Mouse (Mus musculus) lung, postnatal 10 days (tissue): ENCODE results near the gene Sept1.
"Not testable (repeated sequence)": the region's sequence is repeated elsewhere in the genome, so short reads cannot be mapped to it uniquely, and the experiment has no call there.

Experiments
- DNase-seq: peaks from one replicate; pipeline ENCODE4 v3.0.0; 2021

Sept1 gene

DNA sequence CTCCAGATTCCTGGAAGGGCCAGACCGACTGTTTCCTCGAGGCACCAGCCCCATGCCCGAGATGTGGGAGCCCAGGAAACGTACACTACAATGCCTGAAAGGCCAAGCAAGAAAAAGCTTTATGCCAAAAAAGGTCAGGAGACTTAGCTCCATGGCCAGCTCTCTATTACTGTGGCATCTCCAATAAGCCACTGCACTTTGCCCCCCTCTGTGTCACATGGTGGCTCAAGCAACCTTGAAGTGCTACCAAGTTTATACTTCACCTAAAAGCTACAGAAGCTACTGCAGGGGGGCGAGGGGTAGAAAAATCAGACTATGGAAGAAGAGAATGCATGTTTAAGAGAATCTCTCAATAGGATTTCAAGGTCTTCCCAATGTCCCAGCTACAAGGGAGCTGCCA, 39.9 kb downstream of the Sept1 start:
- no peak for DNase-seq

DNA sequence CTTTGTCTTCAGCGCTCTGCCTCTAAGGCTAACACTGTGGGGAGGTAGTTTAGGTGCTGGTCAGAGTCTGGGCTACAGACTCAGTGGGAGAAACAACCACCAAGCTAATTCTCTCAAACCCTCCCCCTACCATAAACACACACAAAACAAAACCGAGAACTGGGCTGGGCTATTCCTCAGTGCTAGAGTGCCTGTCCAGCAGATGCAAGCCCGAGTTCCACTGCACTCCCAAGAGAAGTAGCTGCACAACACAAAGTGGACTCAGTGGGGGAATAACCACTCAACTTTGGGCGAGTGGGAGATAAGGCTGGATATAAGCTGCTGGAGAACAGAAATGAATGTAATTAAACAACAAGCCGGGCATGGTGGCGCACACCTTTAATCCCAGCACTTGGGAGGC, 42.3 kb downstream of the Sept1 start:
- DNase-seq: no peak

DNA sequence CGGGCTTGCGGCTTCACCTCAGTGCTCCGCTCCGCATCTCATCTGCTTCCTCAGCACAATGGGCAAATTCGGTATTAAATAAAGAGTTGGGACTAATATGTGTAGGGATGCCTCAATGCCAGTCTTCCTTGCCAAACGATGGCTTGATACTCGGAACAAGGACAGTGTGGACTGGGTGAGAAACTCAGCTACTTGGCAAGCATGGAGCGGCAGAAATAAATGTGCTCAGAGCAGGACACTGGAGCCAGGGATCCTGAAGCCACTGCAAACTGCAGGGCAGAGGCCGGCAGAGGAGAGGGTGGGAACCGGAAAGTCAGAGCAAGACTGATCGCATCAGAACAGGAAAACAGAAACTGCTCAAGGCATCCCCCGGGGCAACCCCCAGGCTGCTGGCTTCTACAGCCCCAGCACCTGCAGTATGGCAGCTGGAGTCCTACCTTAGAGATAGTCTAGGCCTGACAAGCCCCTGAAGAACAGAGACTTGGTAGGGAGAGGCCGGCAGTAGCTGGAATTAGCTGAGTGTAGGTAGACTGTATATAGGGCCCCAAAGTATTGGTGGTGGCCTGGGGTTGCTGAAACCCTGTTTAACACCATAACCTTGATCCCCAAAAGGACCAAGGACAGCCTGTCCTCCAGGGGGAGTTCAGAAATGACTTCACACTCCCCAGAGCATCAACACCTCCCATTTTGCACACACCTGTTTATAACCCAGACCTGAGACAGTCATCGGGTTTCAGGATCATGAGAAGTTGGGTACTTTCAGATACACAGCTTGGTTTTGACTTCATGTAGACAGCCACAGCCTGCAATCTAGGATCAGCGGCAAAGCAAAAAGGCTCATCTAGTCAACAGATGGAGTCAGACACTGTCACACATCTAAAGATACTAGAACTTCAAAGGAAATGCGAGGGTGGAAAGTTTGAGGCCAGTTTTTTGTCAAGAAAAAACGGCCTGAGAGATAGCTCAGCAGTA, 44.3 kb downstream of the Sept1 start:
- DNase-seq: no peak

DNA sequence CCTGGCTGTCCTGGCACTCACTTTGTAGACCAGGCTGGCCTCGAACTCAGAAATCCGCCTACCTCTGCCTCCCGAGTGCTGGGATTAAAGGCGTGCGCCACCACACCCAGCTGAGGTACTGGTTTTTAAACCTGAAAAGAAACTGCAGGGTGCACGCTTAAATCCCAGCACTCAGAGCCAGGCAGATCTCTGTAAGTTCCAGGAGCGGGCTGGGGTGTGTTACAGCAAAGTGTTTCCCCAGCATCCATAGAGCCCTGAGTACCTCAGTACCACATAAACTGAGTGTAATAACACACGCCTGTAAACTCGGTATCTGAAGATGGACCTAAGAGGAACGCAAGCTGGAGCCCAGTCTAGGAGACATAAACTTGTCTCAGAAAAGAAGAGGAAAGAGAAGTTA, 45.6 kb downstream of the Sept1 start:
- DNase-seq: no peak

DNA sequence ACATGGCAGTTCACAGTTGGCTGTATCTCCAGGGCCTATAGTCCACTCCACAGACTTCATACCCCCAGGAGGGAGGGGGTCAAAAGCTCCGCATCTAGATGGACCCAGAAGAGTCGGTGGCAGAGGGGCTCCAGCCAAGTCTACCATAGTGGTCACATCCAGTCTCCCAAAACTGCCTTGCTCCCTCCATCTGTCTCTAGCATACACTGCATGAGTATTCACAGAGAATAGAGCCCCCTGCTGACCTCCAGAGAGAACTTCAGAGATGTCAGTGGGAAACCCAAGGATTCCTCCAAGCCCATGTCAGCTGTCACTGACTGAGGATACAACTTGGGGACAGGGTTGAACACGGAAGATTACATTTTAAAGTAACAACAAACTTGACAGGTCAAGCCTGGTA, 47.3 kb downstream of the Sept1 start:
- peak; percentile 41 for DNase-seq

DNA sequence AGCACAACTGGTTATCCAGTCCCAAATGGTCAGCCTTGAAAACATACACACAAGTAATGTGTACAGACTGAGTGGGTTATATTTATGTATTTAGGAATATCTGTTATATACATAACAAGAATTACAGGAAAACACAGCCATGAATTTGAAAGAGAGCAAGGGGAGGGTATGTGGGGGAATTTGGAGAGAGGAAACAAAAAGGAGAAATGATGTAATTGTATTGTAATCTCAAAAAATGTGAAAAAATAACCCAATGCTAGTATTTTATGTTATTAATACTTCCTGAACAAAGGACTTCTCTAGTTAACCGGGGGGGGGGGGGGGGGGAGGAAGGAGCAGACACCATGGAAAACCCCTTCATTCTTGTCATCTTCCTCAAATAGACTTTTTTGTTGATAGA, 48.2 kb downstream of the Sept1 start:
- DNase-seq: no peak

DNA sequence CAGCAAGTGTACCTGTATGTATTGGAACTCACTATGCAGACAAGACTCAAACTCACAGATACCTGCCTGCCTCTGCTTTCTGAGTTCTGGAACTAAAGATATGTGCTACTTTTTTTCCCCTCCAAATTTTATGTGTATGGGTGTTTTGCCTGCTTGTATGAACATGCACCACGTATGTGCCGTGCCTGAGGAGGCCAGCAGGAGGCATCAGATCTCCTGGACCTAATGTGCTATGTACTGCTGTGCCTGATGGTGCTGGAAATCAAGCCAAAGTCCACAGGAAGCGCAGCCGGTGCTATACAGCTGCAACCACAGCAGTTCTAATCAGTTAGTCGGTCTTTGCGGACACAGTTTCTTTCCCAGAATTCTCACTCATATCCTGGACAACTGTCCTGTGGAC, 49.1 kb downstream of the Sept1 start:
- no peak for DNase-seq

DNA sequence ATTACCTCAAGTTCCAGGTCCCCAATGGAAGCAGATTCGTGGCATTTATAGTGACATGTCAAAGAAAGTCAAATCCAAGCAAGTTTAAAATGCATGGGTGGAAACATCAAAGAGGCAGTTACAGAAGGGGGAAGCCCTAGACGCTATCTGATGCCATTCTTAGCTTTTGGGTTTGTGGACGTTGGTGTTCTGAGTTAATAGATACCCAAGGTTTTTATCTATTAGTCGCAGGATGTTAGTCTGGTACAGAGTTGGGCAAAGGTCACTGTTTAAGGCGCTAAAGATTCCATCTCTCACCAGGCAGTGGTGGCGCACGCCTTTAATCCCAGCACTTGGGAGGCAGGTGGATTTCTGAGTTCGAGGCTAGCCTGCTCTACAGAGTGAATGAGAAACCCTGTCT, 49.6 kb downstream of the Sept1 start:
- no peak for DNase-seq

DNA sequence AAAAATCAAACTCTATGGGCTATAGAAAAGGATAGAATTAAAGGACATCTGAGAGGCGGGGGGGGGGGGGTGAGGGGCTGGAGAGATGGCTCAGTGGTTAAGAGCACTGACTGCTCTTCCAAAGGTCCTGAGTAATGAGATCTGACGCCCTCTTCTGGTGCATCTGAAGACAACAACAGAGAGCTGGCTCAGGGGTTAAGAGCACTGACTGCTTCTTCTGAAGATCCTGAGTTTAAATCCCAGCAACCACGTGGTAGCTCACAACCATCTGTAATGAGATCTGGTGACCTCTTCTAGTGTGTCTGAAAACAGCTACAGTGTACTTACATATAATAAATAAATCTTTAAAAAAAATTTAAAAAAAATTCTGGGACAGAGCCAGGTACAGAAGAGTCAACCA, 51.2 kb downstream of the Sept1 start:
- not testable (repeated sequence) for DNase-seq

DNA sequence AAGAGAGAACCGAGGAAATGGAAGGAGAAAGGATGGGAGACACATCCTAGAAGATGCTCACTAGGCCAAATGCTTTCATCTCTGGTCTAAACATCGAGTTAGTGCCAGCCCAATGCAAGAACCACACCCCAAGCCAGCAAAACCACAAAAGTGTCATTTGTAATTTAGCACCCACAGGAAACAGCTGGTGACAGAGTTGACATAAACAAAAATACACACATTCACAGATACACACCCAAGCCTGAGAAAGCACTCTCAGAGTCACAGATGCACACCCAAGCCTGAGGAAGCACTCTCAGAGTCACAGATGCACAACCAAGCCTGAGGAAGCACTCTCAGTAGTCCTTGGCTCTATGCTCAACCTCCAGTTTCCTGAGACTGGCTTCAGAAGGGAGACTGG, 52.1 kb downstream of the Sept1 start:
- no peak for DNase-seq

DNA sequence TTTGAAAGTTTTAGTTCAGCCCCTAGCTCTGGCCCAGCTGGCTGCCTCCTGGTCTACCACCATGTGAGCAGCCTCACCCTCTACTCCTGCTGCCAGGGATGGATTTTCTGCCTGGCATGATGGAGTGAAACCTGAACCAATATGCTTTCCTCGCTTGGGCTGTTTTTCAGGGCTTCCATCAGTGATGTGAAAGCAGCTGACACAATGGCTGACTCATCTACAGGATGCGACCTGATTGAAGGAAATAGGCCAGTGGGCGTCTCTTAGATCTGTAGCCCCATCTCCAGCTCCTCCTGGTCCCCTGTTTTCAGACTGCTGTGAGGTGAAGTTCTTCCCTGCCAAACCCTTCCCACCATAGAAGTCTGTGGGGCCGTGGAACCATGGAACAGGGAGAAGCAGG, 56.0 kb downstream of the Sept1 start:
- no peak for DNase-seq

DNA sequence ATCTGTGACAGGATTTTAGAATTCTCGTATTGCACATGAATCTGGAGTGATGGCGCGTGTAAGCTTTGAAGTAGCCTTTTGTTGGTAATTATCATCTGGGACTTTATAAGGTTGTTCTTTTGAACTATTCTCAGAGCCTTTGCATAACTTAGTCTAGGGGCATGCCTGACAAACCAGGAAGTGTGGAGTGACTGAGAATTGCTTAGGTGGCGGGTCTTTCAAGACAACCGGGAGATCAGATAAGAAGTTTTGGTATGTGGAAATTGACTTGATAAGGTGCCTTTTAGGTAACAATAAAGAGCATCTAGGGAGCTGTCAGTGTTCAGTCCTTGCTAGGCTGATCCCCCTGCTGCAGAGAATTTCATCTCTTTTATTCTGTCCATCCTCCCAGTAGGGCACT, 66.4 kb downstream of the Sept1 start:
- no peak for DNase-seq

DNA sequence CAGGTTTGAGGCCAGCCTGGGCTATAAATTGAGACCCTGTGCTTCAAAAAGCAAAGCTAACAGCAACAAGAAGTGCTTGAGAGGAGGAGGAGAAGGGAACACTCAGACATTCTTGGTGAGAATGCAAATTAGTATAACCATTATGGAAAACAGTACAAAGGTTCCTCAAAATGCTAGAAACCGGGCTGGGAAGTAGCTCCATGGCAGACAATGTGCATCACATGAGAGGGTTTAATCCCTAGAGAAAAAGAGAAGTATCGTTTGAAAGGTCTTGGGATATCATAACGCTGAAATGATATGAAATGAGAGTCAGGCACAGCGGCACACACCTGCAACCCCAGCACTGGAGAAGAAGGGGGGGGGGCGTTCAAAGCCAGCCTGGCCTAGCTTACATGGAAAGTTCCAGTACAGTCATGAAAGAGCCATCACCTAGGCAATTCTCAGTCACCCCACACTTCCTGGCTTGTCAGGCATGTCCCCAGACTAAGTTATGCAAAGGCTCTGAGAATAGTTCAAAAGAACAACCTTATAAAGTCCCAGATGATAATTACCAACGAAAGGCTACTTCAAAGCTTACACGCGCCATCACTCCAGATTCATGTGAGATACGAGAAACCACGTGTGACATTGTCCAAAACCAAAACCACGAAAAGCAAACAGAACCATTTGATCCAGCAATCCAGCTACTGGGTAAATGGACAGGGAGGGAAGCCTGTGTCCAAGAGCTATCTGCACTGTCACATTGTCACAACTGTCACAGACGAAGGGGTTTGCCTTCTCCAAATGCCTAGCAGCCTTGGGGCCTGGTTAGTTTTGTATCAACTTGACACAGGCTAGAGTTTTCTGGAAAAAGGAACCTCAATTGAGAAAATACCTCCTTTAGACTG, 67.1 kb downstream of the Sept1 start:
- no peak for DNase-seq
